Mouse (Mus musculus) left cerebral cortex, postnatal 36 days (tissue): ENCODE measurements around the gene Selenos. TPM values are rescaled to one million over a fixed set of nuclear protein-coding genes. Genes with fewer than 3 reads are reported as not detected.

Experiments
- total RNA-seq, 2 experiments: library from RNA; stranded (reverse); gene quantifications; 2 replicates each; pipeline ENCODE4 v1.2.3; 2021

Gene Selenos
- total RNA-seq, 2 experiments from 2014 or later, result 47.7 to 54.5 TPM

Other genes with a start within 250 kb of the Selenos start
- 1 to 10 TPM; 8.4 to 9.6 TPM for gene Pcsk6, start 217.9 kb upstream of the Selenos start, total RNA-seq
- gene Gm45213, start 36.0 kb upstream of the Selenos start, total RNA-seq, result not detected
- gene Snrpa1, start 20.6 kb upstream of the Selenos start, total RNA-seq, result 10 to 100 TPM; 32.1 to 36.7 TPM
- 10 to 100 TPM; 15.4 to 16.2 TPM for gene Chsy1, start 29.9 kb downstream of the Selenos start, total RNA-seq